Mouse (Mus musculus): ENCODE measurements around the gene Xrcc4.

- no peak for TF ChIP-seq CTCF (IDR thresholded peaks at IDR 0.05; ENCODE audit: low read depth, low read length)
- no peak for TF ChIP-seq GATA1 (IDR thresholded peaks at IDR 0.05; ENCODE audit: borderline replicate concordance, low read length)
- TF ChIP-seq POLR2AphosphoS5 (IDR thresholded peaks at IDR 0.05; ENCODE audit: insufficient replicate concordance, low read depth, low read length): no peak
- TF ChIP-seq TAL1 (conservative IDR thresholded peaks at IDR 0.05; ENCODE audit: low read depth, low read length): no peak
These were observed 120.7 kb downstream of the Xrcc4 start for GRCm38 (mm10) chr13:89968671-89969070.

Data from G1E (cell line).